Mouse (Mus musculus) B cell, adult (primary cell): ENCODE measurements around the gene Emc1. TPM values are rescaled to one million over a fixed set of nuclear protein-coding genes. Genes with fewer than 3 reads are reported as not detected.

ENCODE experiments used
- total RNA-seq: library from RNA; stranded (reverse); gene quantifications from 4 replicates; pipeline ENCODE4 v1.2.4, GENCODE M21; 2023; ENCODE audit not compliant: inconsistent age

Emc1 gene
- 34.9 to 47.7 TPM (median 39.3 TPM) in 4 replicates for total RNA-seq

DNA sequence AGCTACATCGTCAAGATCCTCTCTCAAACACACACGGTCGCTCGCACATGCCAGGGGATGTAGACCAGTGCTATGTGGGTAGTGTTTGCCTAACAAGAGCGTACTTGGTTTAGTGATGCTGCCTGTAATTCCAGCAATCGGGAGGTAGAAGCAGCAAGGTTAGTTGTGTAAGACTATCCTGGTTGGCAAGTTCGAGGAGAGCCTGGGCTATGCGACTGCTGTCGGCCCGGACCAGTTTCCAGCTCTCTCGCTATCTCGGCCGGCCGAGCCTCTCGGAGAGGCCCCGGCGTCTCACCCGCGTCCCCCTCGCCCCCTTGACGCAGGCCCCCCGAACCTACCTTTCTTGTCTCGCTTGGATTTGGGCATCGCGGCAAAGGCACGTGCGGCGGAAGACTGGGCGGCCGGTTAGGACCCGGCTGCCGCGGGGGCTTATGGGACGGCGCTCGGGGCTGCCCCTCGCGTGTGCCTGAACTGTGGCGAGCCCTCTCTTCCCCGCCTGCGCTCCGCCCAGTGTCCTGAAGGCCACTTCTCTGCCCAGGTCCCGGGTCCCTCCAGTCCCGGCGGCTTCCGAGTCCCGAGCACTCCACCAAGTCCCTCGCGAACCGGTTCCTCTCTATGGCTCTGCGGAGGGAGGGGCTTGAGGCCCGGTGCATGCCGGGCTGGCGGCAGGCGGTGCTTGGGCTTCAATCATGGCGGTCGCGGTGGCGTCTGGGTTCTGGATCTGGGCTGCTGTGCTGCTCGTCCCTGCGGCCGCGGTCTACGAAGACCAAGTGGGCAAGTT is at the start of gene Emc1, which contains the start of the genes Mrto4 and Ubr4:
TSS of gene Emc1 (plus strand) at position 657 of the 781 bp plus-strand sequence.
TSS of gene Mrto4 (minus strand) at position 646 of the 781 bp plus-strand sequence.
TSS of gene Ubr4 (plus strand) at position 679 of the 781 bp plus-strand sequence.

DNA sequence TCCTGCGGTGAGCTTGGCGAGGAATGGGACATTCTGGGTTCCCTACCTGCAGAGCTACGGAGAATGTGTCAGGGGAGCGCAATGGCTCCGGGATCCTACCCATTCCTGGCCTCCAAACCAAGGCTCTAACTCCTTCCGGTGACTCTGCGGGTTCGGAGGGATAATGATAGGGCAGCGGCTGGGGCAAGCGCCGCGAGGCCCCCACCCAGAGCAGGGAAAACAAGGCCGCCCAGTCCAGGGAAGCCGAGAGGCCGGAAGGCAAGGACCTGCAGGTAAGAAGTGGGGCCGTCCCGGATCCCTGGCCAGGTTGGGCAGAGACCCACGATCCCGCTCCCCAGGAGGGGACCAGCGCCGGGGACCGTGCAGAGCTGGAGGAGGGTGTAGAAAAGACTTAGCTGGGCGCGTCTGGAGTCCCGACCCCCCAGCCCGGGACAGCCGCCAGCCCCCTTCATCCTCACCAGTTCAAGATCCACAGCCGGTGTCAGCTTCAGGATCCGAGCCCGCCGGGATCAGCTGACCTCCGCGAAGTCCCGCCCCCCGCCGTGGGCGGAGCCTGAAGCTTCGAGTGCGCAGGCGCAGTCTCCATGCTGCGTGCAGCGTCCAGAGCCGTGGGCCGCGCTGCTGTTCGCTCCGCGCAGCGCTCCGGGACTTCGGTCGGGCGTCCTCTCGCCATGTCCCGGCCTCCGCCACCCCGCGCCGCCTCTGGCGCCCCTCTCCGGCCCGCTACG is 42.1 kb upstream of the Emc1 start, which contains the start of the genes Pqlc2 and Akr7a5:
TSS of gene Pqlc2 (minus strand) at position 538 of the 728 bp plus-strand sequence.
TSS of gene Akr7a5 (plus strand) at position 574 of the 728 bp plus-strand sequence.

Other genes starting within 250 kb of the Emc1 start
- gene Minos1, start 221.5 kb upstream of the Emc1 start, total RNA-seq, result 109 to 130 TPM (median 112 TPM) in 4 replicates
- 415 to 482 TPM (median 452 TPM) in 4 replicates for gene Capzb, start 159.7 kb upstream of the Emc1 start, total RNA-seq
- gene Pqlc2, start 41.9 kb upstream of the Emc1 start, total RNA-seq, result 28.6 to 30.6 TPM (median 29.7 TPM) in 4 replicates
- 23.2 to 30.1 TPM (median 24.2 TPM) in 4 replicates for gene Akr7a5, start 41.8 kb upstream of the Emc1 start, total RNA-seq
- gene Mrto4, start within 50 bp of the Emc1 start, total RNA-seq, result 101 to 120 TPM (median 110 TPM) in 4 replicates
- 190 to 210 TPM (median 201 TPM) in 4 replicates for gene Ubr4, start within 50 bp of the Emc1 start, total RNA-seq
- gene Iffo2, start 178.0 kb downstream of the Emc1 start, total RNA-seq, result 0.77 to 2.0 TPM (median 1.2 TPM) in 4 replicates